Mouse (Mus musculus) hindbrain, embryonic 15.5 days (tissue): ENCODE data around the gene Serpinb1c. TPM values are rescaled to one million over a fixed set of nuclear protein-coding genes. Genes with fewer than 3 reads are reported as not detected.

ENCODE experiments used
- ATAC-seq: fragments of 200-750 bp; cut with Nextera tagmentation; 2 replicates; pipeline ENCODE4 v1.8.0; 2017; ENCODE audit warnings: low read depth, moderate number of reproducible peaks, moderate TSS enrichment; ENCODE audit not compliant: low FRiP score
- H3K27ac ChIP-seq: fragments of 300-500 bp; sonication (generic); replicated peaks from 2 replicates; pipeline ENCODE4 v1.5.1; 2015; ENCODE audit warnings: mild to moderate bottlenecking, inconsistent platforms
- H3K27me3 ChIP-seq: fragments of 300-500 bp; sonication (generic); 2 replicates; pipeline ENCODE4 v1.6.1; 2015; ENCODE audit warnings: control low read depth, inconsistent platforms
- H3K36me3 ChIP-seq: fragments of 300-500 bp; sonication (generic); 2 replicates; pipeline ENCODE4 v1.6.1; 2015; ENCODE audit warnings: control low read depth, inconsistent platforms
- H3K4me1 ChIP-seq: fragments of 300-500 bp; sonication (generic); replicated peaks from 2 replicates; pipeline ENCODE4 v1.6.1; 2015; ENCODE audit warnings: control low read depth, inconsistent platforms
- H3K4me2 ChIP-seq: fragments of 300-500 bp; sonication (generic); 2 replicates; pipeline ENCODE4 v1.6.1; 2015; ENCODE audit warnings: moderate library complexity, mild to moderate bottlenecking, inconsistent platforms
- H3K4me3 ChIP-seq: fragments of 300-500 bp; sonication (generic); 2 replicates; pipeline ENCODE4 v1.5.1; 2015; ENCODE audit warnings: mild to moderate bottlenecking, inconsistent platforms
- H3K9ac ChIP-seq: fragments of 300-500 bp; sonication (generic); 2 replicates; pipeline ENCODE4 v1.6.1; 2015; ENCODE audit warnings: inconsistent platforms
- H3K9me3 ChIP-seq: fragments of 300-500 bp; sonication (generic); 2 replicates; pipeline ENCODE4 v1.6.1; 2016; ENCODE audit warnings: control low read depth, inconsistent platforms
- WGBS: fragments of 180-500 bp; shearing (Covaris S2); methylation state at CpG from one replicate; pipeline ENCODE4 v1.1.7; 2015; 5-methylcytosine and 5-hydroxymethylcytosine counted together
- polyA plus RNA-seq: library from polyadenylated mRNA; unstranded; fragments of >200 nt; fragmentation: Nextera tagmentation; extraction: Ambion mirVana; gene quantifications from 2 replicates; pipeline ENCODE4 v1.2.1, GENCODE M21; 2015

The Serpinb1c gene
- polyA plus RNA-seq, 1 experiment from 2014 or later, result not detected

DNA sequence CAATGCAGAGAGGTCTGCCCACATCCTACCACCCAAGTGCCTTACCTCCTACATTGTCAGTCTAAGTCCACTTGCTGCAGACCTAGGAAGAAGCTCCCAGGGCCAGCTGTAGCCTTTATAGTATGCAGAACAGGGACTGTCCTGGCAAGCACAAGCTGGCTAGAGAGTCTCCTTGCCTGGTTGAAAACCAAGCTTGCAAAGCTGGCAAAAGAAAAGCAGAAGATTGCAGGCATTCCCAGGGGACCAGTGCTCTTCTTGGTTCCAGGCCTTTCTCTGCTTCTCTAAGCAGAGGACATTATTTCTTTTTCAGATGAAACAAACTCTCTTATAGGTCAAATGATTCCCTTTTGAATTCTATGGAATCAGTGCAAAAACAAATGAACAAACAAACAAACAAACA, 34.6 kb downstream of the Serpinb1c start:
- no peak overlapping the region for H3K27ac ChIP-seq
- H3K9me3 ChIP-seq, result no peaks in the 10 kb centered on the region
- ATAC-seq, result no peak
- H3K36me3 ChIP-seq, result no peaks in the 10 kb centered on the region
- H3K4me1 ChIP-seq, result no peaks in the 10 kb centered on the region
- no peak overlapping the region for H3K4me2 ChIP-seq
- no peak overlapping the region for H3K9ac ChIP-seq
- no peaks in the 10 kb centered on the region for H3K27me3 ChIP-seq
- H3K4me3 ChIP-seq, result no peak overlapping the region

DNA sequence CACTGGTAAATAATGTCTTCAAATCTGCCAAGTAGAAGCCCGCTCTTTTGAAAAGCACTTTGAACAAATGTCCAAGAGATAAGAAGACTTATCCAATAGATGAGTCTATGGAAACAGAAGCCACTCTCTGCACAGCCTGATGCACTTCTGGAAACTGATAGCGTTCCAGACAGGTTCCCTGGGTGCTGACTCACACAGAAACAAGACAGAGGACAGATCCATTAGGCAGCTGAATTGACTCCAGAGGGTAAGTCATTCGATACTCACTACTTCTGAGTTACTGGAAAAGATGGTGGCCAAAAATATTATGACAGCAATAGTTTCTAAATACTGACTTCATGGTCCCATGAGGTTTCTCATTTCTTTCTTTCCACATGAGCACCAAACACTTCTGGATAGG, 37.2 kb downstream of the Serpinb1c start:
- H3K4me1 ChIP-seq, result no peaks in the 10 kb centered on the region
- WGBS, result 83% methylated on average over 3 of the region's 3 CpGs
- H3K27me3 ChIP-seq, result no peaks in the 10 kb centered on the region
- no peak overlapping the region for H3K4me2 ChIP-seq
- H3K36me3 ChIP-seq, result no peaks in the 10 kb centered on the region
- no peak overlapping the region for H3K27ac ChIP-seq
- no peaks in the 10 kb centered on the region for H3K9me3 ChIP-seq
- H3K9ac ChIP-seq, result no peak overlapping the region
- ATAC-seq, result no peak
- no peak overlapping the region for H3K4me3 ChIP-seq

DNA sequence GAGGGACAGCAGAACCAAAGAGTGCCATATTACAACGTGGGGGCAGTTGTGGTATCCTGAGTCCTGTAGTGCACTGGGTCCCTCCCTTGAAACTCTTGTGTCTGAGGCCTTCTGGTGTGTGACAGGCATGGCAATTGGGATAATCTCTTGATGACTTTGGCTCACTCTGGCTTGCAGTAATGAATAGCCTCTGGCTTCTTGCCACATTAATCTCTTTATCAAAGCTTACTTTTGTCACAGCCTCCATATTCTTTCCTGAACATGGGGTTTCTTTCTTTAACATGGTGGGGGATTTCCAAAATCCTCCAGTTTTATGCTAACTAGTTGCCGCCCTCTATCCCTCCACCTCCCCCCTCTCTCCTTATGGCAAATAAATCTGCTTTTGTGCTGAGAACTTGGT, 44.9 kb downstream of the Serpinb1c start:
- Histone ChIP-seq H3K9ac (no peak overlapping the region), H3K9me3 (no peaks in the 10 kb centered on the region), H3K27me3 (no peaks in the 10 kb centered on the region), H3K4me1 (0 out of 2 replicates have a peak, but pooled peaks cover 3% of the 10 kb centered on the region), H3K27ac (no peak overlapping the region), H3K36me3 (no peaks in the 10 kb centered on the region), H3K4me2 (no peak overlapping the region), H3K4me3 (no peak overlapping the region)
- 45% methylated on average over 2 of the region's 2 CpGs for WGBS
- peak; percentile 59; the same call in 1 of the 2 replicates for ATAC-seq

DNA sequence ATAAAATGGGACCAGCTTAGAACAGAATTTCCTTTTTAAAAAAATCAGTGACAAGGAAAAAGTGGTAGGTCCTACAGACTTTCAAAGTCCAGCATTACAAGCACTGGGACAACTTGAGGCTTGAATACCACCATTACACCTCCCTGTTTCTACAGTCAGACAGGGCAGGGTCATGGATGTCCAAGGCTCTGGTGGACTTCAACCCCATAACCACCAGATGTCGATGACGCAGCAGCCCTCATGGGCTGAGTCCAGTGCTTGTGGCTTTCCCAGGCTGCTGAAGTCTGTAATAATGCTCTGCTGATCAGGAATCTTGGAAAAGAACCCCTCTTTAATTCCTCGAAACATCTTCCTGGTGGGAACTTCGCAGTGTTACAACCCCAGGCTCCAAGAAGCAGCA, 45.5 kb downstream of the Serpinb1c start:
- H3K9me3 ChIP-seq, result no peaks in the 10 kb centered on the region
- H3K36me3 ChIP-seq, result no peaks in the 10 kb centered on the region
- ATAC-seq, result 0 out of 2 replicates have a peak, but pooled peaks have one; percentile 38
- H3K4me1 ChIP-seq, result 0 out of 2 replicates have a peak, but pooled peaks cover 3% of the 10 kb centered on the region
- no peaks in the 10 kb centered on the region for H3K27me3 ChIP-seq
- H3K4me3 ChIP-seq, result no peak overlapping the region
- no peak overlapping the region for H3K27ac ChIP-seq
- no peak overlapping the region for H3K9ac ChIP-seq
- WGBS, result 90% methylated on average over 4 of the region's 4 CpGs
- H3K4me2 ChIP-seq, result no peak overlapping the region

DNA sequence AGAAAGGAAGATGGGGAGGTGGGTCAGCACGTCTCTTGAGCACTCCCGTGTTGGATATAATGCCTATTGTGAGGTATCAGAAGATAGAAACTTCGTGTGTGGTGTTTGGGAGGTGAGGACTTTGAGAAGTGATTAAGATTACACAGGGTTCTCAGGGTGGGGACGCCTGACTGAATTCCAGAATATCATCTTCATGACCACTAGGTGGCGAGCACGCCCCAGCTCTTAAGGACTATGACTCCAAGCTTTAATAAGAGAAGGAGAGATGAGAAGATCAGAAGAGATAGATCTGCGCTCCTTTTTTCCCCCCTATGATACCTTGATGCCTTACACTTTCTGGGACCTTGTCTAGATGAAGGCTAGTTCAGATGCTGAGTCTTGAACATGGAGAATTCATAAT, 46.0 kb downstream of the Serpinb1c start:
- no peak overlapping the region for H3K4me2 ChIP-seq
- H3K4me1 ChIP-seq, result 0 out of 2 replicates have a peak, but pooled peaks cover 3% of the 10 kb centered on the region
- H3K9ac ChIP-seq, result no peak overlapping the region
- 0 out of 2 replicates have a peak, but pooled peaks have one; percentile 69 for ATAC-seq
- no peaks in the 10 kb centered on the region for H3K36me3 ChIP-seq
- WGBS, result 12% methylated on average over 7 of the region's 7 CpGs
- H3K27me3 ChIP-seq, result no peaks in the 10 kb centered on the region
- H3K4me3 ChIP-seq, result no peak overlapping the region
- H3K27ac ChIP-seq, result no peak overlapping the region
- H3K9me3 ChIP-seq, result no peaks in the 10 kb centered on the region

DNA sequence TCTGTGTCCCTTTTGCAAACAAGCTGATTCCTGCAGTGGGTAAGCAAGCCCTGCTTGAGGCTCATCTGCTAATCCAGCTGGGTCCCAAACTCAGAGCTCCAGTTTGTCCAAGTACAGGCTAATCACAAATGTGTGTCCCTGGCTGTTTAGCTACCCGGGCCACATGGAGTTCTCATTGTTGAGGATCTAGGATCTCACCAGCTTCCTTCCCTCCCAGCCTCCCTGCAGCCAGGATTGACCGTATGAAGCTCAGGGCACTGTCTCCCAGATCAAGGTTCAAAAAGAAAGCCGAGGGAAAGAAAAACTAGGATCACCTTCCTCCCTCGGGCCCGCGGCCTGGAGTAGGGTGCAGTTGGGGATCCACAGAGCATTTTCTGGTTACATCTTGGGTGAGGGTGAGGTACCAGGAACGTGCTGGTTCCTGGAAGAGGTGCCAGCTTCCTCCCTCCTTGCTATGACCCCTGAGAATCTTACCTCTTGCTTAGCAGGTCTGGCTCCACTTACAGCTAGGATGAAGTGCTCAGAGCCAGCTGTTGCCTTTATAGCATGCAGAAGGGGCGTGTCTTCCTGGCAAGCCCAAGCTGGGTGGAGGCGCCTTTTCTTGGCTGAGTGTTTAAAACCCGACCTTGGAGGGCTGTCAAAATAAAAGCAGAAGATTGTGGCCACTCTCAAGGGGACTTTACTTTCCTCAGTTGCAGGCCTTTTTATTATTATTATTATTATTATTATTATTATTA, 47.2 kb downstream of the Serpinb1c start, which contains the start of gene Serpinb1a:
Gene Serpinb1a, minus strand, starts transcription at position 518 of the 737 bp plus-strand sequence.
- H3K36me3 ChIP-seq, result no peaks in the 10 kb centered on the region
- H3K27me3 ChIP-seq, result no peaks in the 10 kb centered on the region
- 75% methylated on average over 10 of the region's 10 CpGs for WGBS
- 0 out of 2 replicates have a peak, but pooled peaks cover 3% of the 10 kb centered on the region for H3K4me1 ChIP-seq
- no peak within 1 kb of the TSS for H3K4me2 ChIP-seq
- H3K9ac ChIP-seq, result no peak within 1 kb of the TSS
- ATAC-seq, result no peak
- no peak within 1 kb of the TSS for H3K27ac ChIP-seq
- H3K4me3 ChIP-seq, result no peak within 1 kb of the TSS
- H3K9me3 ChIP-seq, result no peaks in the 10 kb centered on the region

DNA sequence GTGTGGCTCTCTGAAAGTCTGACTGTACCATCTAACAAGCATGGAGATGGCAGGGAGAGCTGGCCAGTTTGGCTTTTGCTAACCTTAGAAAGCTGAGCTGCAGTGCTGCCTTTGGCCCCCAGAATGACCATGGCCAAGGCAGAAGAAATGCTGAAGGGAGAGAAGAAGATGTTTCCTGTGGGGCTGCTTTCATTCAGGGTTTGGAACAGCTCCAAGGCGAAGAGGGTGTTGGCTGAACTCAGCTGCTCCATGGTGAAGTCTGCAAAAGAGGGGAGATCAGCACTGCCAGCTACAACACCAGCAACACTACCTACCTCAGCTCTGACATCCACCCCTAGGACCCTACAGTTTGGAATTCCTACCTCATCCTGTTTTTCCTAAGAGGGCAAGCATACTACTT, 47.9 kb downstream of the Serpinb1c start:
- no peaks in the 10 kb centered on the region for H3K9me3 ChIP-seq
- H3K27me3 ChIP-seq, result no peaks in the 10 kb centered on the region
- no peak overlapping the region for H3K9ac ChIP-seq
- no peak overlapping the region for H3K4me2 ChIP-seq
- H3K4me3 ChIP-seq, result no peak overlapping the region
- 0 out of 2 replicates have a peak, but pooled peaks cover 3% of the 10 kb centered on the region for H3K4me1 ChIP-seq
- no peak overlapping the region for H3K27ac ChIP-seq
- WGBS, result 89% methylated on average over 1 of the region's 1 CpGs
- no peaks in the 10 kb centered on the region for H3K36me3 ChIP-seq
- ATAC-seq, result no peak

DNA sequence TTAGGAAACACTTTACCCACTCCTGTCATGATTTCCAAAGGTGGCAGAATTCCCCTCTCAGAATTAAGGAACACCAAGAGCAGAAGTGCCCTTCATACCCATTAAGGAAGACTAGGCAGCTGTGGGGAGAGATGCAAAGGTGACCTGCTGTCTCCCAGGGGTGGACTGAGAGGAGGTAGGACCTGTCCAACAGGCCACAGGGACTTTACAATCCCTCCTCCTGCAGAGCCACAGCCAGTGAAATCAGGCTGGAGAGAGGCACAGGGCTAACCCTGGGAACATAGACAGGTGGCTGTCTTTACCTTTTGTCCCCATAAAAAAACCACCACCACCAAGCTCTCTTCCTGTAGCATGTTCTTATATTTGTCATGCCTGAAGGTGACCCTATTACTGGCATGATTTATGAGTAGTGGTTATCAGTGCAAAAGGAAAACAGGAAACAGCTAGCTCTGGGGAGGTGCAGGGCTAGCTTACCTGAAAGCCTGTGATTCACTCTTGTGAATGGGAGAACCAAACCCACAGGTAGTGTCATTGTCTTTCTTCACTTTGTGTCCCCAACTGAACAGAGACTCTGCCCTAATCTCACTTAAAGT, 48.4 kb downstream of the Serpinb1c start:
- ATAC-seq, result no peak
- no peak overlapping the region for H3K4me3 ChIP-seq
- H3K27ac ChIP-seq, result no peak overlapping the region
- no peaks in the 10 kb centered on the region for H3K9me3 ChIP-seq
- H3K4me1 ChIP-seq, result 0 out of 2 replicates have a peak, but pooled peaks cover 3% of the 10 kb centered on the region
- H3K27me3 ChIP-seq, result no peaks in the 10 kb centered on the region
- H3K4me2 ChIP-seq, result no peak overlapping the region
- no peak overlapping the region for H3K9ac ChIP-seq
- H3K36me3 ChIP-seq, result no peaks in the 10 kb centered on the region

DNA sequence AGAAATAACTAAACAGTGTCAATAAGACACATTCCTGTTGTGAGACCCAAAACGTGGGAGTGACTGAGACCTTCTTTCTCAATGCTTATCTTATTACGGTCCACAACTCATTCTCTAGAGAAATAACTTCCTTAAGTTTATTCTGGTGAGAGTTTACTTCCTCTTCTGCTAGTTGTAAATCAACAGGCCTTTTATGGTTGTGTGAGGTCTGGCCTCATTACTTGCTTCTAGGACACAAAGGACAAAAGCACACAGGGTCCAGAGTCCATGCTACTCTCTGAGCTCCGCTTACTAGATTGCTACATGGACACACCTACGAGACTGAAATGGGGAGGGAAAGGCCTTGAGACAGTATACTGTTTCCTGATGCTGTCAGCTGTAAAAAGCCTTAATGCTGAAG, 48.9 kb downstream of the Serpinb1c start:
- Histone ChIP-seq H3K4me2 (no peak overlapping the region), H3K27ac (no peak overlapping the region)
- ATAC-seq, result no peak

DNA sequence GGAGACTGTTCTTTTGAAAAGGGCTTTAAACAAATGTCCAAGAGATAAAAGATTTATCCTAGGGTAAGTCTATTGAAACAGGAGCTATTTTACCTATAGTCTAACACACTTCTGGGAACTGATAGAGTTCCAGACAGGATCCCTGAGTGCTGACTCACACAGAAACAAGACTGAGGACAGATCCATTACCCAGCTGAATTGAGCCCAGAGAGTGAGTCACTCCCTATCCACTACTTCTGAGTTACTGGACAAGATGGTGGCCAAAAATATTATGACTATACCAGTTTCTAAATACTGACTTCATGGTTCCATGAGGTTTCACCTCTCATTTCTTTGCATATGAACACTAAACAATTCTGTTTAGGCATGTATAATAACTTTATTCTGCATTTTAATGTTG, 51.8 kb downstream of the Serpinb1c start:
- Histone ChIP-seq H3K27me3 (no peaks in the 10 kb centered on the region), H3K4me3 (no peak overlapping the region), H3K27ac (no peak overlapping the region), H3K36me3 (no peaks in the 10 kb centered on the region), H3K4me2 (no peak overlapping the region), H3K9me3 (no peaks in the 10 kb centered on the region), H3K9ac (no peak overlapping the region), H3K4me1 (0 out of 2 replicates have a peak, but pooled peaks cover 3% of the 10 kb centered on the region)
- no peak for ATAC-seq

More for the DNA sequence above, 48.9 kb downstream of the Serpinb1c start:
- no peaks in the 10 kb centered on the region for H3K36me3 ChIP-seq
- H3K27me3 ChIP-seq, result no peaks in the 10 kb centered on the region
- H3K9ac ChIP-seq, result no peak overlapping the region
- no peaks in the 10 kb centered on the region for H3K9me3 ChIP-seq
- WGBS, result 71% methylated on average over 4 of the region's 4 CpGs
- 0 out of 2 replicates have a peak, but pooled peaks cover 3% of the 10 kb centered on the region for H3K4me1 ChIP-seq
- H3K4me3 ChIP-seq, result no peak overlapping the region

DNA sequence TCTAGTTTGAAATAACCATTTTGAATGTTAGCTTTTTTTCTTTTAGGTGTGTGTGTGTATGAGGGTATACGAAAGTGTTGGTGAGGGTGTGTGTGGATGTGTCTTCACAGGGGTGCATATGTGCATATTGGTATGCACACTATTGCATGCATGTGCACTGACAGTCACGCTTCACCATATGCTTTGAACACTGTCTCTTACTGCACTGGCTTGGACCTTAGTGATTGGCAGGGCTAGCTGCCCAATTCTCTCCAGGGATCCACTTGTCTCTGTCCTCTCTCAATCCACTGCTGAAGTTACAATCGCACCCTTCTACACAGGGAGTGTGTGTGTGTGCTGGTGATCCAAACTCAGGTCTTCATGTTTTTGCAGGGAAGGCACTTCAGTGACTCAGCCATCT, 56.7 kb downstream of the Serpinb1c start:
- Histone ChIP-seq H3K9ac (no peak overlapping the region), H3K36me3 (no peaks in the 10 kb centered on the region), H3K27me3 (no peaks in the 10 kb centered on the region), H3K4me2 (no peak overlapping the region), H3K9me3 (no peaks in the 10 kb centered on the region), H3K4me1 (no peaks in the 10 kb centered on the region), H3K4me3 (no peak overlapping the region), H3K27ac (no peak overlapping the region)
- ATAC-seq, result no peak
- 91% methylated on average over 3 of the region's 3 CpGs for WGBS

DNA sequence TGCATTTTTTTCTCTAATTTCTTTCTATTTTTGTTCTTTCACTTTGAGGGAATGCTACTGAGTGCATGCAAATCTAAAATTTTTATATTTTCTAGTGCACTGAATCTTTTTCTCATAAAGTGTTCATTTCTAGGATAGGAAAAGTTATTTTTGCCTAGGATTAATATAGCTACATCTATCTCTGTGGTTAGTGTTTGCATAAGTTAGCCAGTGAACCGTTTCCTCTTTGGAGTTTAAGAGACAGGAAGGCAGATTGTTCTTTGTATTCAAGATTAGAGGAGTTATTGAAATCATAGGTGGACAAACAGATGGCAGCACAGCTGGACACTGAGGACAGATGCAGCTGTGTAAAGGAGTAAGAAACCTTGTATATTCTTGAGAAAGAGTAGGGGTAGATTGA, 58.7 kb downstream of the Serpinb1c start:
- WGBS, result 46% methylated on average over 1 of the region's 1 CpGs
- Histone ChIP-seq H3K27ac (no peak overlapping the region), H3K4me3 (no peak overlapping the region), H3K4me2 (no peak overlapping the region), H3K9me3 (no peaks in the 10 kb centered on the region), H3K4me1 (no peaks in the 10 kb centered on the region), H3K36me3 (no peaks in the 10 kb centered on the region), H3K27me3 (no peaks in the 10 kb centered on the region), H3K9ac (no peak overlapping the region)
- no peak for ATAC-seq
